Mouse (Mus musculus) C2C12 (cell line): ENCODE measurements at regions not wholly inside any gene's neighbourhood (a gene's known extent, or its start where the extent isn't known, plus 50 kb on each side); places are given as distances from the start of the nearest gene placed in this dataset.

Source experiments
- H3K27me3 ChIP-seq: one replicate; pipeline ENCODE4 v1.6.1; 2011; ENCODE audit not compliant: control insufficient read depth, insufficient read depth, insufficient read length
- H3K36me3 ChIP-seq: one replicate; pipeline ENCODE4 v1.6.1; 2011; ENCODE audit not compliant: control insufficient read depth, insufficient read depth
- H3K4me3 ChIP-seq: one replicate; pipeline ENCODE4 v1.5.1; 2011; ENCODE audit warnings: mild to moderate bottlenecking, control low read depth; ENCODE audit not compliant: poor library complexity, insufficient read depth, severe bottlenecking
- H3K79me2 ChIP-seq: one replicate; pipeline ENCODE4 v1.6.1; 2011; ENCODE audit not compliant: control insufficient read depth, insufficient read depth
- H3K79me3 ChIP-seq: one replicate; pipeline ENCODE4 v1.6.1; 2011; ENCODE audit warnings: low read depth, control low read depth
- H3ac ChIP-seq: one replicate; pipeline ENCODE3; 2011; ENCODE audit warnings: low read depth; ENCODE audit not compliant: control insufficient read depth, insufficient read length
- CEBPB ChIP-seq: IDR thresholded peaks from one replicate; pipeline ENCODE4 v1.6.1; 2011; ENCODE audit warnings: low read depth, mild to moderate bottlenecking, control low read depth, moderate library complexity
- CTCF ChIP-seq: IDR thresholded peaks from one replicate; pipeline ENCODE4 v1.5.1; 2011; ENCODE audit not compliant: control insufficient read depth, insufficient read depth, insufficient read length
- FOSL1 ChIP-seq: IDR thresholded peaks from one replicate; pipeline ENCODE4 v1.8.0; 2011; ENCODE audit warnings: mild to moderate bottlenecking, low read length; ENCODE audit not compliant: poor library complexity, insufficient read depth, severe bottlenecking
- MAX ChIP-seq: IDR thresholded peaks from one replicate; pipeline ENCODE4 v1.6.1; 2011; ENCODE audit warnings: mild to moderate bottlenecking, control low read depth
- MYOD1 ChIP-seq: IDR thresholded peaks from one replicate; pipeline ENCODE4 v1.6.1; 2011; ENCODE audit warnings: low read depth; ENCODE audit not compliant: control insufficient read depth, insufficient read length
- MYOG ChIP-seq: IDR thresholded peaks from one replicate; pipeline ENCODE4 v1.6.1; 2011; ENCODE audit not compliant: control insufficient read depth, insufficient read length; ENCODE audit errors: extremely low read depth
- USF1 ChIP-seq: IDR thresholded peaks from one replicate; pipeline ENCODE4 v1.6.1; 2011; ENCODE audit warnings: low read depth, mild to moderate bottlenecking, control low read depth, moderate library complexity

GRCm38 (mm10) chr13:110584765-110585164 is 189.9 kb downstream of the Plk2 start:
- Histone ChIP-seq H3ac (no peak overlapping the region), H3K27me3 (no peaks in the 10 kb centered on the region), H3K36me3 (no peaks in the 10 kb centered on the region), H3K4me3 (no peak overlapping the region), H3K79me2 (no peaks in the 10 kb centered on the region), H3K79me3 (no peaks in the 10 kb centered on the region)
- TF ChIP-seq MAX, result no peak
- TF ChIP-seq USF1, result no peak
- no peak for TF ChIP-seq CEBPB

DNA sequence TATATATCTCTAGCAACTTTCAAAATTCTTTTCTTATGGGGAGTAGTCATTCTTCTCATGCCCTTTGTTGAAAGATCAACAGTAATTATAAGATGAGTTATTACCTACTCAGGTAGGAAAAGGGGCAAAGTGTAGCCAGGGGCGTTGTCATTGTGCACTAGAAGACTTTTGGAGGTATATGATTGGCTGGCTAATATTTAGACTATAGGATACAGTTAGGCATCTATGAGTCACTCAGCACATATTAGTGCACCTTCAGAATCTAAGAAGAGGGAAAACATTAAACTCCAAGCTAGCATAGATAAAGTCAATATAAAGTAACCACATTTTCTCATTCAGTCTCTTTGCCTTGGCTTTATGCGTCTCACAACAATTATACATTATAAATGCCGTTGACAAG is 199.8 kb downstream of the Plk2 start:
- H3K79me3 ChIP-seq, result no peaks in the 10 kb centered on the region
- TF ChIP-seq USF1, result no peak
- TF ChIP-seq CTCF, result no peak
- no peak for TF ChIP-seq MAX
- TF ChIP-seq FOSL1, result no peak
- no peak for TF ChIP-seq MYOG
- TF ChIP-seq CEBPB, result no peak
- TF ChIP-seq MYOD1, result no peak
- H3K27me3 ChIP-seq, result no peaks in the 10 kb centered on the region
- no peaks in the 10 kb centered on the region for H3K36me3 ChIP-seq
- H3K79me2 ChIP-seq, result no peaks in the 10 kb centered on the region
- H3K4me3 ChIP-seq, result no peak overlapping the region
- no peak overlapping the region for H3ac ChIP-seq

- TF ChIP-seq CEBPB (no peak), FOSL1 (no peak), MAX (no peak), MYOG (no peak), MYOD1 (no peak), CTCF (no peak), USF1 (no peak)
- Histone ChIP-seq H3K27me3 (no peaks in the 10 kb centered on the region), H3K79me2 (no peaks in the 10 kb centered on the region), H3K79me3 (no peaks in the 10 kb centered on the region), H3K4me3 (no peak overlapping the region), H3ac (no peak overlapping the region), H3K36me3 (no peaks in the 10 kb centered on the region)
Measured at GRCm38 (mm10) chr13:110599666-110600065, 204.8 kb downstream of the Plk2 start.

GRCm38 (mm10) chr13:110600377-110600776 is 205.5 kb downstream of the Plk2 start:
- TF ChIP-seq USF1 (peak; percentile 21), MAX (no peak)
- no peaks in the 10 kb centered on the region for H3K79me2 ChIP-seq
- no peak overlapping the region for H3ac ChIP-seq
- no peak overlapping the region for H3K4me3 ChIP-seq
- no peaks in the 10 kb centered on the region for H3K27me3 ChIP-seq
- H3K79me3 ChIP-seq, result no peaks in the 10 kb centered on the region
- H3K36me3 ChIP-seq, result no peaks in the 10 kb centered on the region

GRCm38 (mm10) chr13:110601352-110601751 is 206.5 kb downstream of the Plk2 start:
- Histone ChIP-seq H3ac (no peak overlapping the region), H3K4me3 (no peak overlapping the region), H3K79me2 (no peaks in the 10 kb centered on the region), H3K27me3 (no peaks in the 10 kb centered on the region), H3K36me3 (no peaks in the 10 kb centered on the region), H3K79me3 (no peaks in the 10 kb centered on the region)
- TF ChIP-seq MYOG (no peak), MYOD1 (no peak), FOSL1 (peak; percentile 64), MAX (no peak), USF1 (no peak), CEBPB (peak; percentile 80), CTCF (no peak)

GRCm38 (mm10) chr13:110601840-110602239 is 207.0 kb downstream of the Plk2 start:
- H3ac ChIP-seq, result no peak overlapping the region
- TF ChIP-seq FOSL1, result no peak
- no peak for TF ChIP-seq MAX
- no peak for TF ChIP-seq CEBPB
- no peak for TF ChIP-seq MYOD1
- TF ChIP-seq USF1, result no peak
- TF ChIP-seq MYOG, result no peak
- TF ChIP-seq CTCF, result no peak
- no peaks in the 10 kb centered on the region for H3K79me3 ChIP-seq

DNA sequence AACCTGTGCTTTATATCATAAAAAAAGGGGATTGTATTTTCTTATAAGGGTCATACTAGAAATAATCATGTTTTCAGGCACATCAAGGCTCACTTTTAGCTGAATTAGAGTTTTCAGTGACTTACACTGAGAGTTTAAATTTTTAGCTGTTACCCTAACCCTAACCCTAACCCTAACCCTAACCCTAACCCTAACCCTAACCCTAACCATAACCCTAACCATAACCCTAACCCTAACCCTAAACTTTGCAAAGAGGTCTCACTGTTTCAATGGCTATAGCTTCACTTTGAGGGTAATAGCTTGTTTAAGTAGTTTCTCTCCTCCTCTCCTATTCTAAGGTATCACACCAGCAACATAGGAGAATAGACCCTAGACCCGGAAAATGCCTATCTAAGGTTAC is 208.0 kb downstream of the Plk2 start:
- no peak overlapping the region for H3K4me3 ChIP-seq
- H3K36me3 ChIP-seq, result no peaks in the 10 kb centered on the region
- no peaks in the 10 kb centered on the region for H3K27me3 ChIP-seq
- TF ChIP-seq FOSL1, result no peak
- no peak for TF ChIP-seq CTCF
- no peak for TF ChIP-seq MAX
- TF ChIP-seq CEBPB, result no peak
- no peak for TF ChIP-seq MYOG
- no peak for TF ChIP-seq USF1
- no peak for TF ChIP-seq MYOD1
- H3K79me3 ChIP-seq, result no peaks in the 10 kb centered on the region
- no peak overlapping the region for H3ac ChIP-seq
- H3K79me2 ChIP-seq, result no peaks in the 10 kb centered on the region

More at GRCm38 (mm10) chr13:110601840-110602239, 207.0 kb downstream of the Plk2 start:
- Histone ChIP-seq H3K36me3 (no peaks in the 10 kb centered on the region), H3K79me2 (no peaks in the 10 kb centered on the region), H3K27me3 (no peaks in the 10 kb centered on the region), H3K4me3 (no peak overlapping the region)
